Mouse (Mus musculus) CD4-positive helper T cell, adult 2 months (primary cell): Measurements from ENCODE around the gene Peli1.
A peak's percentile ranks its signal among the peaks of the same experiment; 100 is the strongest.

Source experiments
- DNase-seq: peaks from one replicate; pipeline ENCODE4 v3.0.0-alpha.2; 2012; ENCODE audit warnings: low read depth, missing footprints, low spot score

Gene Peli1

GRCm38 (mm10) chr11:21092621-21093020 lies 1.5 kb downstream of the Peli1 start:
- DNase-seq: no peak

GRCm38 (mm10) chr11:21093081-21093815 lies 2.2 kb downstream of the Peli1 start:
- DNase-seq: no peak

- DNase-seq: no peak
Measured at GRCm38 (mm10) chr11:21096590-21096989, 5.5 kb downstream of the Peli1 start.

- no peak for DNase-seq
Measured at GRCm38 (mm10) chr11:21098457-21098856, 7.4 kb downstream of the Peli1 start.

- DNase-seq: no peak
Measured at GRCm38 (mm10) chr11:21100704-21101103, 9.6 kb downstream of the Peli1 start.

- DNase-seq: no peak
Measured at GRCm38 (mm10) chr11:21101286-21101685, 10.2 kb downstream of the Peli1 start.

- DNase-seq: peak; percentile 81
Measured at GRCm38 (mm10) chr11:21102273-21103005, 11.3 kb downstream of the Peli1 start.

- DNase-seq: peak; percentile 62
Measured at GRCm38 (mm10) chr11:21103186-21103585, 12.1 kb downstream of the Peli1 start.

- DNase-seq: no peak
Measured at GRCm38 (mm10) chr11:21105393-21105792, 14.3 kb downstream of the Peli1 start.

- no peak for DNase-seq
Measured at GRCm38 (mm10) chr11:21107120-21107519, 16.0 kb downstream of the Peli1 start.

- DNase-seq: no peak
Measured at GRCm38 (mm10) chr11:21109279-21109678, 18.2 kb downstream of the Peli1 start.

GRCm38 (mm10) chr11:21114516-21114915 lies 23.4 kb downstream of the Peli1 start:
- no peak for DNase-seq

- no peak for DNase-seq
Measured at GRCm38 (mm10) chr11:21115804-21116203, 24.7 kb downstream of the Peli1 start.

- DNase-seq: no peak
Measured at GRCm38 (mm10) chr11:21116623-21117295, 25.7 kb downstream of the Peli1 start.

- no peak for DNase-seq
Measured at GRCm38 (mm10) chr11:21121737-21122136, 30.6 kb downstream of the Peli1 start.

- no peak for DNase-seq
Measured at GRCm38 (mm10) chr11:21122399-21122798, 31.3 kb downstream of the Peli1 start.

GRCm38 (mm10) chr11:21131692-21132091 lies 40.6 kb downstream of the Peli1 start:
- no peak for DNase-seq

- DNase-seq: no peak
Measured at GRCm38 (mm10) chr11:21134875-21135451, 43.9 kb downstream of the Peli1 start.

- DNase-seq: no peak
Measured at GRCm38 (mm10) chr11:21139453-21139852, 48.4 kb downstream of the Peli1 start.

GRCm38 (mm10) chr11:21141242-21141641 lies 50.2 kb downstream of the Peli1 start:
- no peak for DNase-seq

- no peak for DNase-seq
Measured at GRCm38 (mm10) chr11:21141755-21142154, 50.7 kb downstream of the Peli1 start.

GRCm38 (mm10) chr11:21149476-21149875 lies 58.4 kb downstream of the Peli1 start:
- peak; percentile 47 for DNase-seq
